Mouse (Mus musculus): Measurements from ENCODE around the gene Nup54.

GRCm38 (mm10) chr5:92383747-92384146, 51.3 kb downstream of the Nup54 start:
- TF ChIP-seq FLI1 (IDR thresholded peaks at IDR 0.05; ENCODE audit: low read length): no peak
- TF ChIP-seq GATA1 (IDR thresholded peaks at IDR 0.05; ENCODE audit: borderline replicate concordance, low read length): no peak
